Mouse (Mus musculus): ENCODE data around the gene Gm4969. TPM values are rescaled to one million over a fixed set of nuclear protein-coding genes. Genes with fewer than 3 reads are reported as not detected.
A peak's percentile ranks its signal among the peaks of the same experiment; 100 is the strongest.
"Not testable (repeated sequence)": the region's sequence is repeated elsewhere in the genome, so short reads cannot be mapped to it uniquely, and the experiment has no call there.

Gm4969 gene
- total RNA-seq, 4 experiments from 2014 or later: not detected

- DNase-seq (ENCODE audit: low spot score): not testable (repeated sequence)
These were observed 47.1 kb downstream of the Gm4969 start for GRCm38 (mm10) chr7:19071024-19071423.

GRCm38 (mm10) chr7:19069500-19069899 is 48.7 kb downstream of the Gm4969 start:
- no peak for DNase-seq (ENCODE audit: low spot score)

GRCm38 (mm10) chr7:19068707-19069106 is 49.5 kb downstream of the Gm4969 start:
- peak; percentile 62 for DNase-seq (ENCODE audit: low spot score)

GRCm38 (mm10) chr7:19067935-19068334 is 50.2 kb downstream of the Gm4969 start:
- DNase-seq (ENCODE audit: low spot score): no peak

DNA sequence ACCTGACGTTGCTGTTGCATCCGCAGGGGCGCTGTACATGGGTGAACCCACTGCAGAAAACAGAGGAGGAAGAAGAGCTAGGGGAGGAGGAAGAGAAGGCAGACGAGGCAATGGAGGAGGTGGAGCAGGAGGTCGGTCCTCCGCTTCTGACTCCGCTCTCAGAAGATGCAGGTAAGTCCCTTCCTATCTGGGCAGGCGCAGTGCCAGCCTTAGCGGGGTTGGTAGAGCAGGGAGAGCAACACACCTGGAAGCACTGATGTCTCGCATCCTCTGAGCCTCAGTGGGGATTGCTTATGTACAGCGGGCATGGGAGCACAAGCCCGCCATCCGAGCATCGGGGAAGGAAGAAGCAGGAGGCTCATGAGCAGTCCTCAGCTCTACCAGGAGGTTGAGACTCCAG is 51.1 kb downstream of the Gm4969 start:
- no peak for DNase-seq (ENCODE audit: low spot score)

DNA sequence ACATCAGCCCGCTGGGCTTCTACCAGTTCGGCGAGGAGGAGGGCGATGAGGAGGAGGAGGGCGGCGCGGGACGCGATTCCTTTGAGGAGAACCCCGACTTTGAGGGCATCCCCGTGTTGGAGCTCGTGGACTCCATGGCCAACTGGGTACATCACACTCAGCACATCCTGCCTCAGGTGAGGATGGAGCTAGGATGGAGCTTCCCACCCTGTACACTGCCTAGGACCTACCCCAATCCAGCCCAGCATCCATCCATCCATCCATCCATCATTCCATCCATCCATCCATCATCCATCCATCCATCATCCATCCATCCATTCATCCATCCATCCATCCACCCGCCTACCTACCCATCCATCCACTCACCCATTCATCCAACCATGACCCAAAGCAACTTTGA is 52.3 kb downstream of the Gm4969 start:
- DNase-seq (ENCODE audit: low spot score): no peak

DNA sequence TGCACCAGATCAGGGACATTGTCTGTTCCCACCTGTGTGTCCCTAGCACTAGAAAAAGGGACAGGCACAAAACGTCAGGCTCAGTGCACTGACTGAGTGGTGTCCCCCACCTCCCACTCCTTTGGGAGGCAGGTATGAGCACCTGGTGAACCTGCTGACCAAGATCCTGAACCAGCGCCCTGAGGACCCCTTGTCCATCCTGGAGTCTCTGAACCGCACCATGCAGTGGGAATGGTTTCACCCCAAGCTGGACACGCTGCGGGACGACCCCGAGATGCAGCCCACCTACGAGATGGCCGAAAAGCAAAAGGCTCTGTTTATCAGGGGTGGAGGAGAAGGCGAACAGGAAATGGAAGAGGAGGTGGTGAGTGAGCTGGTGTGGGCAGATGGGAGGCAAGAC is 60.8 kb downstream of the Gm4969 start:
- DNase-seq (ENCODE audit: low spot score): no peak

- no peak for DNase-seq (ENCODE audit: low spot score)
These were observed 63.1 kb downstream of the Gm4969 start for GRCm38 (mm10) chr7:19055108-19055507.

GRCm38 (mm10) chr7:19054777-19055076 is 63.4 kb downstream of the Gm4969 start:
- no peak for DNase-seq (ENCODE audit: low spot score)

DNA sequence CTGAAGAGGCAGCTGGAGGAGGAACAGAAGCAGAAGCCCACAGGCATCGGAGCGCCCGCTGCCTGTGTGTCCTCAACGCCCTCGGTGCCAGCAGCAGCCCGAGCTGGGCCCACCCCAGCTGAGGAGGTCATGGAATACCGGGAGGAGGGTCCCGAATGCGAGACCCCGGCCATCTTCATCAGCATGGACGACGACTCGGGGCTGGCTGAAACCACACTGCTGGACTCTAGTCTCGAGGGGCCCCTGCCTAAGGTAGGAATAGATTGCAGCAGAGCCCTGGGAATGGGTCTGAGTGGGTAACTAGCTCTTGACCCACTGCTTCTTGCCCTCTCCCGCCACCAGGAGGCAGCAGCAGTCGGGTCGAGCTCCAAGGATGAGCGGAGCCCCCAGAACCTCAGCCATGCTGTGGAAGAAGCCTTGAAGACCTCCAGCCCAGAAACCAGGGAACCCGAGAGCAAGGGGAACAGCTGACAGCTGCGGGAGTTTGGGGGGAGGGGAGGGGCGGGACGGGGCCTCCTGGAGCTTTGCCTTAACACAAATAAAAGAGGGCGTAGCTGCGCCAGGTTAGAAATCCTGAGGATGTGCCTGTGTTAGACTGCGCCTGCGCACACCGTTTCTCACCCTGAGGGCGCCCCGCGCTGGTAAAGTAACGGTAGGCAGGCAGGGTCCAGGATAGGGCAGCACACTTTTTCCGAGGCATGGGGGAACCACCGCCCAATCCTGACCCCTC is 64.0 kb downstream of the Gm4969 start, which contains the start of gene Rsph6a:
Gene Rsph6a, plus strand, starts transcription at position 644 of the 730 bp plus-strand sequence.
- DNase-seq (ENCODE audit: low spot score): no peak

GRCm38 (mm10) chr7:19053136-19053532 is 65.0 kb downstream of the Gm4969 start:
- DNase-seq (ENCODE audit: low spot score): no peak

DNA sequence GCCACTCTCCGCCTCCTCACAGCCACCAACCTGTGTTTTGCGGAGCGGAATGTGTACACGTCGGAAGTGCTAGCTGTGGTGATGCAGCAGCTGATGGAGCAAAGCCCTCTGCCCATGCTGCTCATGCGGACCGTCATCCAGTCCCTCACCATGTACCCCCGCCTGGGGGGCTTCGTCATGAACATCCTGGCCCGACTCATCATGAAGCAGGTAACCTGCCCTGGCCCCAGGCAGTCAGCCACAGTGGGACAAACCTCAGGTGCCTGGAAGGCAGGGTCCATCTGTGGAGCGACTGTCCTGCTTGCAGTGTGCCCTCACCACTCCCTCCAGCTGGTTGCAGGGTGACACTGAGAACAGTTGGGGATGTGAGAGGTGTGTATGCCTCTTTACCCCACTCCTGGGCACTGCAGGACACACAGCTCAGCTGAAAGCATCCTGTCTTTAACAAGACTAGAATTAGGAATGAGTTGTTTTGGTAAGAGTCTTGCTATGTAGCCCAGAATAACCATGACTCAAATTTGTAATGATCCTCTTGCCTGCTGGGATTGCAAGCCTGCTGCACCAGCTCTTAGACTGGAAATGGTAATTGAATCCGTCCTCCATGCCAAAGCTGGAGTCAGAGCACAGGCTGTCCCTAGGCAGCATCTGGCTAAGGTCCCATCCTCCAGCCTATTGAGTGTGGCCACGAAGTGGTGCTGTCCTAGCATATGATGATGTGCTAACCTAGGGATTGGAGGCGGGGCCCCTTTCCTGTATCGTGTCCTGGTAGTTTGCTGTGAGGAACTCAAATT is 65.6 kb downstream of the Gm4969 start:
- DNase-seq (ENCODE audit: low spot score): no peak

DNA sequence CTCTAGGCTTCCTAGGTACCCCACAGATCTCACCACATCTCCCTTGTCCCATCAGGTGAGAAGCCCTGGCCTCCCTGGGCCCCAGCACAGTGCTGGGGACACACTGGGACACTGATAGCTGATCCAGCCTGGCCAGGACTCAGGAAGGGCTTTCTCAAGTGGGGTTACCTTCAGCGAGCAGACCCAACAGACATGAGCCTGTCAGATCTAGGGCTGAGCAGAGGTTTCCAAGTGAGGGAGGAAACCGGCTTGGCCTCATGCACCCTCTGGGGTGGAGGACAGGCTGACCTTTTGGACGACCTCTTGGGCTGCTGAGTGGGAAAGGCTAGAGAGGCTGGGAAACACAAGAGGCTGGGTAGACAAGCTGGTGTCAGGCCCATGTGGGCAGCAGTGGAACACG is 67.0 kb downstream of the Gm4969 start:
- no peak for DNase-seq (ENCODE audit: low spot score)

DNA sequence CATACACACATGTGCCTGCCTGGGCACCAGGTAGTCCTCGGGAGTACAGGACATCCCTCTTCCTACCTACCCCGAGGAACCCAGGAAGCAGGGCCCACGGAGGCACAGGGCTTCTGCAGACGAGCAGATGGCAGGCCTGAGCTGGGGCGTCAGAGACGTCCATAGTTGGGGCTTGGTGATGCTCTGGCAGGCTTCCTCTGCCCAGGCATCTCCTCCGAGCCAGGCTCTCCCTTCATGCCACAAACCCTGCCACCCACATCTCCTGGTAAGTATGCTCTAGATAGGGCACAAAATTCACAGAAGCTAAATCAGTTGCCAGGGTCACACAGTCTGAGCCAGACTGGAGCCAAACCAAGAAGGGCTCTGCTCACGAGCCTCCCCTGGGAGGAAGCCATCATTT is 68.0 kb downstream of the Gm4969 start:
- DNase-seq (ENCODE audit: low spot score): no peak

GRCm38 (mm10) chr7:19049252-19049651 is 68.9 kb downstream of the Gm4969 start:
- no peak for DNase-seq (ENCODE audit: low spot score)

Small RNAs within 50 kb of the gene (microRNA-seq; reads per million reads assigned to microRNA genes)
- 11.8 reads per million, percentile 28 among the genes with 10 or more reads in this experiment for gene Mir3100

Other genes starting within 250 kb of the Gm4969 start
- gene Pglyrp1, start 247.0 kb downstream of the Gm4969 start, total RNA-seq (2022): 1 to 10 TPM; 1.1 to 6.7 (median 1.6) TPM
- 10 to 100 TPM in 1 of 4 experiments, 1 to 10 TPM in 3; 7.4 to 10.7 (median 8.9) TPM for gene Ccdc61, start 208.0 kb downstream of the Gm4969 start, total RNA-seq (2022)
- gene Nova2, start 192.5 kb downstream of the Gm4969 start, total RNA-seq (2022): 1 to 10 TPM; 3.2 to 5.5 (median 5.1) TPM
- not detected for gene Nanos2, start 131.0 kb downstream of the Gm4969 start, total RNA-seq (2022)
- 1 to 10 TPM; 3.6 to 4.3 (median 4.3) TPM for gene Mypop, start 127.1 kb downstream of the Gm4969 start, total RNA-seq (2022)
- gene Irf2bp1, start 114.3 kb downstream of the Gm4969 start, total RNA-seq (2022): 10 to 100 TPM; 20.6 to 24.3 (median 22.9) TPM
- gene Foxa3, start 94.8 kb downstream of the Gm4969 start, total RNA-seq (2022): not detected
- gene Sympk, start 94.0 kb downstream of the Gm4969 start, total RNA-seq (2022): 10 to 100 TPM; 79.6 to 99.9 (median 98.8) TPM
- not detected for gene Rsph6a, start 63.7 kb downstream of the Gm4969 start, total RNA-seq (2022)
- gene Dmwd, start 42.1 kb downstream of the Gm4969 start, total RNA-seq (2022): 10 to 100 TPM; 49.9 to 57.5 (median 54.0) TPM
- gene Dmpk, start 34.5 kb downstream of the Gm4969 start, total RNA-seq (2022): 100 to 1,000 TPM; 532 to 655 (median 581) TPM
- gene Six5, start 23.8 kb downstream of the Gm4969 start, total RNA-seq (2022): 1 to 10 TPM; 5.8 to 9.9 (median 7.8) TPM
- 1 to 10 TPM; 4.2 to 6.0 (median 5.3) TPM for gene Fbxo46, start 1.5 kb upstream of the Gm4969 start, total RNA-seq (2022)
- 1 to 10 TPM; 4.1 to 4.7 (median 4.5) TPM for gene Qpctl, start 30.9 kb upstream of the Gm4969 start, total RNA-seq (2022)
- 10 to 100 TPM; 63.5 to 76.4 (median 68.8) TPM for gene Snrpd2, start 31.4 kb upstream of the Gm4969 start, total RNA-seq (2022)
- gene Gipr, start 47.8 kb upstream of the Gm4969 start, total RNA-seq (2022): under 1 TPM; 0.09 to 0.29 (median 0.26) TPM
- 10 to 100 TPM; 32.0 to 45.7 (median 35.7) TPM for gene Eml2, start 58.1 kb upstream of the Gm4969 start, total RNA-seq (2022)
- gene Gpr4, start 94.2 kb upstream of the Gm4969 start, total RNA-seq (2022): 1 to 10 TPM; 3.3 to 8.5 (median 7.4) TPM
- 10 to 100 TPM; 61.4 to 77.3 (median 68.1) TPM for gene Opa3, start 110.0 kb upstream of the Gm4969 start, total RNA-seq (2022)
- gene Vasp, start 153.4 kb upstream of the Gm4969 start, total RNA-seq (2022): 10 to 100 TPM; 18.0 to 27.2 (median 24.3) TPM
- gene Ppm1n, start 161.7 kb upstream of the Gm4969 start, total RNA-seq (2022): not detected
- 100 to 1,000 TPM; 137 to 160 (median 149) TPM for gene Rtn2, start 164.3 kb upstream of the Gm4969 start, total RNA-seq (2022)
- gene Fosb, start 191.7 kb upstream of the Gm4969 start, total RNA-seq (2022): 1 to 10 TPM; 1.2 to 9.8 (median 5.1) TPM
- gene Ercc1, start 226.4 kb upstream of the Gm4969 start, total RNA-seq (2022): 10 to 100 TPM; 39.8 to 46.9 (median 44.4) TPM
- 10 to 100 TPM in 1 of 4 experiments, 1 to 10 TPM in 3; 8.8 to 12.7 (median 9.4) TPM for gene Cd3eap, start 241.1 kb upstream of the Gm4969 start, total RNA-seq (2022)
- gene Ppp1r13l, start 241.4 kb upstream of the Gm4969 start, total RNA-seq (2022): 10 to 100 TPM; 31.6 to 66.7 (median 47.6) TPM

All from heart, adult 8-10 months (tissue).